Mouse (Mus musculus): ENCODE results near the gene Prr14.
"Not testable (repeated sequence)": the region's sequence is repeated elsewhere in the genome, so short reads cannot be mapped to it uniquely, and the experiment has no call there.

Prr14 gene

DNA sequence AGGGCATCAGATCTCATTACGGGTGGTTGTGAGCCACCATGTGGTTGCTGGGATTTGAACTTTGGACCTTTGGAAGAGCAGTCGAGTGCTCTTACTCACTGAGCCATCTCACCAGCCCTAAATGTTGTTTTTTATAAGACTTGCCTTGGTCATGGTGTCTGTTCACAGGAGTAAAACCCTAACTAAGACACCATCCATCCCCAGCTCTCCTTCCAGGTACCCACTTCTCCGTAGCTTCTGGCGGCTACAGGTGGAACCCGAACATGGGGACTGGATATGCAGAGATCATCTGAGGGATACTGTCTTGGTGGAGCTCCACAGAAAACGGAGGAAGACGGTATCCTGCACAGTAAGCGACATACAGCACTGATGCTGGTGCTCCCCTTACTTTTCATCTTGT, at the start of gene Prr14:
Prr14 (plus strand) TSS at position 301 of the 400 bp plus-strand sequence.
- DNase-seq: not testable (repeated sequence)

DNA sequence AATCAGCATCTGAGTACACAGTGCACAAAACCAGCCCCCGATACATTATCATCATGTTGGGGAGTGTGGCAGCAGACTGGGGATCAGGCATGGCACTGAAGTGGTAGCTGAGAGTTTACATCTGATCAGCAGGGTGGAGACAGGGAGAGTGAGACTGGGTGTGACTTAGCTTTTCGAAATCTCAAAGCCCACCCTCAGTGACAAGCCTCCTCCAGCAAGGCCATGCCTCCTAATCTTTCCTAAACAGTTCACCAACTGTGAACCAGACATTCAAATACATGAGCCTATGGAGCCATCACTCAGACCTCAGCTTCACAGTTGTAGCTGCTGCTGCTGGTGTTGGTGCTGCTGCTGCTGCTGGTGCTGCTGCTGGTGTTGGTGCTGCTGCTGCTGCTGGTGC, 48.0 kb upstream of the Prr14 start:
- DNase-seq: no peak

DNA sequence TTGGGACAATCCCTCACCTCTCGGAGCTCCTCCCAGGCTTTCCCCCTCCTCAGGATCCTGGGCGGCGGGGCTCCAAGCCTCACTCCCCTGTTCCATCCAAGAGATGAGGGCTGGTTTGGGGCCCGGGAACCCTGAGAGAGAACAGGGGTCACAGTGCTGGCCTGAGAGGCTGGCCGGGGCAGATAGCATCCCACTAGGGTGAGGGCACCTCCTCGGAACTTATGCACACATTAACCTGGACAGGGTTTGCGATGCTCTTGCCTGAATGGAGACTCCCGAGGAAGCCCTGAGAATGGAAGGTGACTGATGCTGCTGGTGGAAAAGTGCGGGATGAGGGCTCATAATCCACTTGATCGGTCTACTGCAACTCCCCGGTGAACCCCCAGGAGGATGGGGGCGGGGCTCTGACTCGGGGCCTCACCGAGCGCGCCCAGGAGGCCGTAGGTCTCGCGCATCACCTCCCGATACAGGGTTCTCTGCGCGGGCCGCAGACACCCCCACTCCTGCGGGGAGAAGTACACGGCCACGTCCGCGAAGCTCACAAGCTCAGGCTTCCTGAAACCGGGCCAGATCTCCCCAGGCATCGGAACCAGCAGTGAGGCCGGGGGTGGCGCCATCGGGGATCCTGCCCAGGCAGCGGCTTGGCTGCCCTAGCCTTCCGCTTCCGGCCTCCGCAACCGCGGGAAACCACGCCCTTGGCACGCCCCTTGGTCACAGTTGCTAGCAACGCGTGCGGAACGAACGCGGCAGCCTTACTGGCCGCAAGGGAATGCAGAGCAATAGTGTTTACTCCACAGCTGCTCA, 37.8 kb upstream of the Prr14 start, which contains the start of gene Zfp688:
Zfp688 (minus strand) TSS at position 681 of the 804 bp plus-strand sequence.
- DNase-seq: peak; percentile 93 to 98

DNA sequence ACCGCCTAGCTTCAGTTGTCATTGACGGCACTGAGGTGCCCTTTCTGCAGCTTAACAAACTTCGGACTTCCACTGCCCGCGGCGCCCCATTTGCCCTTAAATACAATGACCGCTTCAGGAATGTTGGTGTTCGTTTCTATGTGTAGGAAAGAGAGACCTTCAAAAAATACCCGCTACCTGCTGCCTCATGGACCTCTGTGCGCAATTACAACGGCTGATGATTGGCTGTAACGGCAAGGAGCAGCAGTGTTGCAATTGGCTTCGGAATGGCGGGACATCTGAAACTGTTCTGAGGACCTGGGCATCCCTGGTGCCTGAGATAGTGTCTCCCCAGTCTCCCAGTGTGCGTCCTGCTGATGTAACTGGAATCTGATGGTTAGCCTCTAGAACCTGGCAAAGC, 37.2 kb upstream of the Prr14 start:
- no peak for DNase-seq

DNA sequence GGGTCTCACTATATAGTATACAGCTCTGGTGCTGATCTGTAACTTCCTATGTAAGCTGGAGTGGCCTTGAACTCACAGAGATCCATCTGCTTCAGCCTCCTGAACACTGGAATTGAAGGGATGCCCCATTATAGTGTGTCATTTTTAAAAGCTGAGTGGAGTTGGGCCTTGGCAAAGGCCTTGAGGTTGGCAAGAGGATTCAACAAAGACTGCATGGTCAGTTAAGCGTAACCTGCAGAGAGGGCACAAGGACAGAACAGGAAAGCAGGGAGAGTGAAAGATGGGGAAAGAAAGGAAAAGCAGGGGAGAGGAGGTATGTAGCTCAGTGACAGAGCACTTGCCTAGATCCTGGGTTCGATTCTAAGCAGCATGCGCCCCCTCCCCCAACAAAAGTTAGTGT, 34.1 kb upstream of the Prr14 start:
- no peak for DNase-seq

DNA sequence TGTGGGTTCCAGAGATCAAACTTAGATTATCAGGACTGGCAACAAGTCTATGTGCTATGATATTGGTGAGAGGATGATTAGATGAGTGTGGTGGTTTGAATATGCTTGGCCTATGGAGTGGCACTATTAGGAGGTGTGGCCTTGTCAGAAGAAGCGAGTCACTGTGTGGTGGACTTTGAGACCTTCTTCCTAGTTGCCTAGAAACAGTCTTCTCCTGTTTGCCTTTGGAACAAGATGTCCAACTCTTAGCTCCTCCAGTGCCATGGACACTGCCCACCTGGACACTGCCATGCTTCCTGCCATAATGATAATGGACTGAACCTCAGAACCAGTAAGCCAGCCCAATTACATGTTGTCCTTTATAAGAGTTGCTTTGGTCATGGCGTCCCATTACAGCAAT, 33.5 kb upstream of the Prr14 start:
- DNase-seq: no peak

DNA sequence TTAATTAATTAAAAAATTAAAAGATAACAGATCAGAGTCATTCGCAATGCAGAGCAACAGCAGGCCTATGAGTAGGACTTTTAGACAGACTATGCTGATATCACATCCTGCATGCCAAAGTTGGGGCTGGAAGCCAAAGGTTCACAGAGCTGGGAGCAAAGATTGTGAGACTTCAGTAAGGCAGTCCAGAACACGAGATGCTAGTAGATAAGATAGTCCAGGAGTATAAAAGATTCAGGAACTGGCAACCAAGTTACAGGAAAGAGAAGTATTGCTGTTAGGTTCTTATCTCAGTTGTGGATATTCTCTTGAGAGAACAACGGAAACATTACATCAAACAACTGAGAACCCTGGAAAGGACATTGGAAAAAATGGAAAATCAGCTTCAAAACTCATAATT, 33.1 kb upstream of the Prr14 start:
- no peak for DNase-seq

DNA sequence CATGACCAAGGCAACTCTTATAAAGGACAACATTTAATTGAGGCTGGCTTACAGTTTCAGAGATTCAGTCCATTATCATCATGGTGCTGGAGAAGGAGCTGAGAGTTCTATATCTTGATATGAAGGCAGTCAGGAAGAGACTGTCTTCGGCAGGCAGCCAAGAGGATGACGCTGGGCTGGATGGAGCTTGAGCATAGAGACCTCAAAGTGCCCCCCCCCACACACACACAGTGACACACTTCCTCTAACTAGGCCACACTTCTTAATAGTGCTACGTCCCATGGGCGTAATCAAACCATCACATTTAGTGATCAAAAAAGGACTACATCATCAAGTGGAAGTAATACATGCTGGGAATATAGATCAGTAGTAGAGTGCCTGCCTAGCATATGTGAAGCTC, 24.2 kb upstream of the Prr14 start:
- DNase-seq: no peak

DNA sequence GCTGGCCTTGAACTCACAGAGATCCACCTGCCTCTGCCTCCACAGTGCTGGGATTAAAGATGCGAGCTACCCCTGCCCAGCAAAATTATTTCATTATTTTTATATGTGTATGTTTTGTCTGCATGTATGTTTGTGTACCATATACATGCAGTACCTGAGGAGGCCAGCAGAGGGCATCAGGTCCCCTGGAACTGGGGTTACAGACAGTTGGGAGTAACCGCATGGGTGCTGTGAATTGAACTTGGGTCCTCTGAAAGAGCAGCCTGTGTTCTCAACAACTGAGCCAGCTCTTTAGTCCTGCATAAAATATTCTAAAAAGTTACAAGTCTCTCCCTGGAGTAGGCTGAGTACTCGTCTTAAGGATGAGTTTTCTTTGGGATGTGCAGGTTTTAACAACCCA, 21.7 kb upstream of the Prr14 start:
- DNase-seq: peak in 1 of 2 experiments; percentile 27

DNA sequence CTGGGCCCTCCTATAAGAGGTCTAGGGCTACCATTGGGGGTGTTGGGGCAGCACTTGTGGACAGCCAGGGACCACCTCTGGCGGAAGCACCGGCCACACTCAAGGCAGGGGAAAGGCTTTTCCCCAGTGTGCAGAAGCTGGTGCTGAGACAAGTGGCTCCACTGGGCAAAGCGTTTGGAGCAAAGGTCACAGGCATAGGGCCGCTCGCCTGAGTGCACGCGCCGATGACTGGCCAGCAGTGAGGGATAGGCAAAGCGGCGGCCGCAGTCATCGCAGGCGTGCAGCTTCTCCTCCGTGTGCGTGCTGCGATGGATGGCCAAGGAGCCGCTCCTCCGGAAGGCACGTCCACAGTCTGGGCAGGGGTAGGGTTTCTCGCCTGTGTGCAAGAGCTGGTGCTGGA, 15.4 kb upstream of the Prr14 start:
- no peak for DNase-seq

DNA sequence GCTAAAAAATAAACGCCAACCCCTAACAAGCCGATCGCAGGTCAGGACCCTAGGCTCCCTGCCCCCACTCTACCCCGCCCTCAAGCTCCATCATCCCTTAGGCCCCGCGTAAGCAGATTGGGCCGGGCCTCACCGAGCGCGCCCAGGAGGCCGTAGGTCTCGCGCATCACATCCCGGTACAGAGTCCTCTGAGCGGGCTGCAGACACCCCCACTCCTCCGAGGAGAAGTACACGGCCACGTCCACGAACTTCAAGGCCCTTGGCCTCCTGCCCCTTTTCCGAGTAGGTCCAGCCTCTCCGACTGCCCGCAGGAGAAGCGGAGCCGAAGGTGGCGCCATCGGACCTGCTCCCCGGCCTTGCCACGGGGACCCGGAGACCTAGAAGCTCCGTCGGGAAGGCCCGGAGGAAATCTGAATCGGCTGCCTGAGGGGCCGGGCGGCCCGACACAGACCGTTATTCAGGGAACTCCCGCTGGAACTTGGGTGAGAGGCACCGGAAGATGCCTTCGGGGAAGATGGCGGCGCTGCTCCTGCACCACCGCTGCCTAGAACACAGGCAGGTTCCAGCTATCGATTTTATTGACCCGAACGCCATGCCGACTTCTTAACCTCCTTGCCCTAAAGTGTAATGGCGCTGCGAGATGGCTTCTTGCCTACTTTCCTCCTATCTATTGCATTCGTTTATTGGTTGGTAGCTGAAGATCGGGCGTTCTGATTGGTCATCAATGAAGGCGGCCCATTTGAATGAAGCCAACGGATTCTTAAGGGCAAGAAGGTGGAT, 10.7 kb upstream of the Prr14 start, which contains the start of gene Zfp689:
Zfp689 (minus strand) TSS at position 638 of the 780 bp plus-strand sequence.
- peak; percentile 79 to 87 for DNase-seq

DNA sequence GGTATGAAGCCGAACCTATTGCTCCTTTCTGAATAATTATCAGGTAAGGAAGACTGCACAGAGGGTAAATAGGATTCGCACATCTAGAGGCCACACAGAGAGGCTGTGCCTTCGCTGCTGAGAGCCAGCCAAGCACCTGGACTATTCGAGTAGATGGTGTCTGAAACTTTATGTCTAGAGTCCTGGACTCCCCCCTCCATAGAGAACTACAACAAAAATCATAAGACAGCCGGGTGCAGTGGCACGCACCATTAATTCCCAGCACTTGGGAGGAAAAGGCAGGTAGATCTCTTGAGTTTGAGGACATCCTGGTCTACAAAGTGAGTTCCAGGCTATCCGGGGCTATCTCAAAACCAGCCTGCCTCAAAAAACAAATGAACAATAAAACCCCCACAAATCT, 9.4 kb upstream of the Prr14 start:
- DNase-seq: no peak

DNA sequence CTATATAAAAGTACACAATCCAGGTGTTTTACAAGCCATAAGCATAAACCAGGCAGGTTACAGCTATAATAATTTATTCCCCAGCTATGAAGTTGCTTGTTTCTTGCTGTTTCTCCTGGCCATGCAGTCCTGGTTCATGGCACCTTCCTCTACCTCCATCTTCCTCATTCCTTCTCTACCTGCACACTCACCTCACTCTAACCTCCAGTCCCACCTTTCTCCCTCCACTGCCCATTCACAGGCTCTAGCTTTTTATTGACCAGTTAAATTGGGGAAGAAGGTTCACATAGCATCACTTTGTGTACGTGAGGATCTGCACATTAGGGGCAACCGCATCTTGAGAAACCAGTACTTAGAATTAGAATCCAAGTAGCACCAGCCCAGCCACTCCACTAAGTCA, 6.4 kb upstream of the Prr14 start:
- DNase-seq: no peak

DNA sequence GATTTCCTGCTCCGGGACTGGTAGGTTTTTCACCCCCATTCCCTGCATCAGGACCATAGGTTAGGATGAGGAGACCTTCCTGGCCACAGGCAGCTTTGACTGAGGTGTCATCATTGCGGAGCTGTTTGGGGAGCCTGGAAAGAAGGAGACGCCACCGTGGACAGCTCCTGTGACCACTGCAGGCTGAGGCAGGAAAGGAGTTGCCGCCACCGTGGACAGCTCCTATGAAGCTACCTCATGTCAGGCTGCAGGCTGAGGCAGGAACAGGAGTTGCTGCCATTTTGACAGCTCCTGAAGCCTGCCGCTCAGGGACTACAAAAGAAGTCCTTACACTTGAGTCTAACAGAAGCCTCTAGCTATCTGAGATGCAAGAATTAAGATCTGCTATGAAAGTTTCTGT, 4.5 kb upstream of the Prr14 start:
- no peak for DNase-seq

DNA sequence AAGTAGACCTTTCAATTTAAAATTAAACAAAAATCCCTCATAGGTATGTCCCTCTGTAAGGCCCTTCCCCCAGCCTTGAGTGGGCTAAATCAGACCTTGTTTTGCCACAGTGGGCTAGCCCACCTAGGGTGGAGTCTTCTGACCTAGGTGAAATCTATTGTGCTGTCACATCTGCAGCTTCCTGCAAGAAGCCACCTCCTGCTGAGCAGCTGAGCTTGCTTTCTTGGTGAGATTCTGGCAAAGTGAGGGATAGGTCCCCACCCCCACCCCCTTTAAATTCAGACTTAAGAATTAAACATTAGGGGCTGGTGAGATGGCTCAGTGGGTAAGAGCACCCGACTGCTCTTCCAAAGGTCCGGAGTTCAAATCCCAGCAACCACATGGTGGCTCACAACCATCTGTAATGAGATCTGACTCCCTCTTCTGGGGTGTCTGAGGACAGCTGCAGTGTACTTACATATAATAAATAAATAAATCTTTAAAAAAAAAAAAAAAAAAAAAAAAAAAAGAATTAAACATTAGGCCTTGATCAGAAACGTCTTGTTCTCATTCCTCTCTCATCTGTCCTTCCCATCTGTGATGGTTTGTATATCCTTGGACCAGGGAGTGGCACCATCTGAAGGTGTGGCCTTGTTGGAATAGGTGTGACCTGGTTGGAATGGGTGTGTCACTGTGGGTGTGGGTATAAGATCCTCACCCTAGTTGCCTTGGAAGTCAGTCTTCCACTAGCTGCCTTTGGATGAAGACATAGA, 864 bp upstream of the Prr14 start:
- DNase-seq: not testable (repeated sequence)

DNA sequence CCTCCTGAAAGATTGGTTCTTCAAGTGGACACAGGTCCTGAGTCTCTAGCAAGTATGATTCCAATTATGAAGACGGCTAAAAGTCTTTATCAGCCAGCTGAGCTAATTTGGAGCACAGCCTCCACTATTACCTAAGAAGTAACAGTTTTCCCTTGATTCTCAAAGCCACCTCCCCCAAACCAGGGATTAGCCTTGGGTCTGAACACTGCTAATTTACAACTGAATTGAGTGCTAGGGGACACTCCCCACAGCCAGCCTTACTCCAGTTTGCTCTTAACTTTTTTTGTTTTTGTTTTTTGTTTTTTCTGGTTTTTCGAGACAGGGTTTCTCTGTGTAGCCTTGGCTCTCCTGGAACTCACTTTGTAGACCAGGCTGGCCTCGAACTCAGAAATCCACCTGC, 5.8 kb downstream of the Prr14 start:
- no peak for DNase-seq

DNA sequence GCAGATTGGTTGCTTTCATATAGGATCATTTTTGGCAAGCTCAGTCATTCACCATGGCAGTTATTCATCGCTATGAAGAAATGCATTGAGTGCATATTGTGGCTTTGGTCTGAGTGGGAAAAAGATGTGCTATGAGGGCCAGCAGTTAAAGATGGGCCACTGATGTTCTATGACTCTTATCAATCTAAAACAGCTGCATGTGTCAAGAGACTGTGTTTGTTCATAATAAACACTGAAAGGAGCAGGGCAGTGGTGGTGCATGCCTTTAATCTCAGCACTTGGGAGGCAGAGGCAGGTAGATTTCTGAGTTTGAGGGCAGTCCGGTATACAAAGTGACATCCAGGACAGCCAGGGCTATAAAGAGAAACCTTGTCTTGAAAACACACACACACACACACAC, 6.3 kb downstream of the Prr14 start:
- not testable (repeated sequence) for DNase-seq

DNA sequence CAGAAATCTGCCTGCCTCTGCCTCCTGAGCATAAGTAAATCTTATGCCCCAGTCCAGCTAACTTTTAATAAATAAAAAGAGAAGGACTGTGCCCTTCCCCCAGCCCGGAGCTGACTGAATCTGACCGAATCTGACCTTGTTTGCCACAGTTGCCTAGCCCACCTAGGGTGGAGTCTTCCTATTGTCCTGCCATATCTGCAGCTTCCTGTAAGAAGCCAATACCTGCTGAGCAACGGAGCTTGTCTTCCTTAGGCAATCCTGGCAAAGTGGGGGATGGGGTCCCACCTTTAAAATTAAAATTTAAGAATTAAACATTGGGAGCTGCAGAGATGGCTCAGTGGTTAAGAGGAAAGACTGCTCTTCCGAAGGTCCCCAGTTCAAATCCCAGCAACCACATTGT, 7.2 kb downstream of the Prr14 start:
- no peak for DNase-seq

DNA sequence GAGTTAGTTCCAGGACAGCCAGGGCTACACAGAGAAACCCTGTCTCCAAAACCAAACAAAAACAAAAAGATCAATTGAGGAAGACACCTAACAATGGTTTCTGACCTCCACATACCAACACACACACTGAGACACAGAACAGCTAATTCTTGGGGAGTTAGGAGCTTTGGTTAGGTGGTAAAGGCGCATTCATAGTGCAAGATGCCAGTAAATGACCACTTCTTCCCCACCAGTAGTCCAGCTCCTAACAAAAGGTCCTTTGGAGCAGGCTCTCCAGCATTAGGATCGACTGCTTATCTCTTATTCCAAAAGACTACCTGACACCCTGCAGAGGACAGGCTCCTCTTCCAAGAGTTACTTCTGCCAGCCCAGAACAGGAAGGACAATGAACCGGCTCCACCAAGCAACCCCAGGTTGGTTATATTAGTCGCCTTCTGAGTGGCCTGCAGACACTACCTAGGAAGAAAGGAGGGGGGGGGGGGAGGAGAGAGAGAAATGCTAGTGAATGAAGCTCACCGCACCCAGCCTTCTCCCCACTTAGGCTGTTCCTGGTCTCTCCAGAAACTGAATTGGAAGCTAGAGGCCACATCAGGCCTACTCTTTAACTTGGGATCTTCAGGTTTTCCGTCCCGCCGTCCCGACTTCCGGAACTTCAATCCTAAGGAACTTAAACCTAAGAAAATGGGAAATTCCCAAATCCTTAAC, 10.8 kb downstream of the Prr14 start:
- peak in 1 of 2 experiments; percentile 21 for DNase-seq

DNA sequence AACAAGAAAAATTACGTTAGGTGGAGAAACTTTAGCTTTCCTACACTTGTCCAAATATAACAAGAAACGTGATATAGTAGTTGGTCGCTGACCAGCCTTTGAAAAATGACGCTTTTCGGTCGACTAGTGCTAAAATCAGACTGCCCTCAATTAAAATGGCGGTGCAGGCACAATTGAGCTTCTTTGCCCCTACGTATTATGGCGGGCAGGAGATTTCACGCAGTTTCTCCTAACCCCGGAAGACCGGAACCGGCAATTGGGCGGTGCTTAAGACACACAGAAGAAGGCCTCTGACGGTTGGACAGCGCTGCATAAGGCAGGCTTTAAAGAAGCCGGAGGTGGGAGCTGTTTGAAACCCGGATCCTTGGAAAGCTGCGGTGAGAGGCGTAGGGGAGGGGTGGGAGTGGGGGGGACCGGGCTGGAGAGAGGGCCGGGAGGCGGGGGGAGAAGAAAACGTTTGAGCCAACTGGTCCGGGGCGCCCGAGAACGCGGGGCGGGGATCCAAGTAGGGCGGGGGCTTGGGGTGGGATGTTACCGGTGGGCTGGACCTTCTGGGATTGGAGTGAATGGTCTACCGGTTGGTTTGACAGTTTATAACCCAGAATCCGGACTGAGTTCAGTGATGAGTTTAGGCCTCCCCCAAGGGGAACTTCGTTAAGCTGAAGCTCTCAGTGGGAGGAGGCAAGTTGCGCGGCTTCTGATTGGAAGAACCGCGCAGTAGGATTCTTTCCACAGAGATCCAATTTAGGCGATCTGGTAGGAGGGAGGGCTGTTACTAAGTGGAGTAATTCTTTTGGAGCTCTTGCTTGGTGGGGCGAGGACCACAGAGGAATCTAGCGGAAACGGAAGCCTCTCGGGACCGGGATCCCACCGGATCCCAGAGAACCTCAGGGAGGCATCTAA, 11.6 kb downstream of the Prr14 start:
- peak; percentile 75 to 79 for DNase-seq

DNA sequence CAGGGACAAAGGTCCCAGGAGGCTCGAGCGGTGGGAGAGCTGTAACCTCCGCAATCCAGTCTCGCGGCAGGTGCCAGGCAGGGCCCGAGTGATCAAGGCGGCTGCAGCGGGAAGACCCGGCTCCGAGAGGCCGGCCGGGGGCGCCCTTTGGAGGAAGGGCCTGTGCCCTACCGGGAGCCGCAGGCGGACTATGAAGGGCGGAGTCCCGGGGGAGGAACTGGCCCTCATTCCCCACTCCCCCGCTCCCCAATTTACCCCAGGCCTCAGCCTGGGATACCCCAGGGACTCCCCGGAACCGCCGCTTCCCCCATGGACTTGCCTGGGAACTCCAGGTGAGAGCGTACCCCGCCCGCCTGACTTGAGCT, 12.2 kb downstream of the Prr14 start:
- peak; percentile 38 to 58 for DNase-seq

DNA sequence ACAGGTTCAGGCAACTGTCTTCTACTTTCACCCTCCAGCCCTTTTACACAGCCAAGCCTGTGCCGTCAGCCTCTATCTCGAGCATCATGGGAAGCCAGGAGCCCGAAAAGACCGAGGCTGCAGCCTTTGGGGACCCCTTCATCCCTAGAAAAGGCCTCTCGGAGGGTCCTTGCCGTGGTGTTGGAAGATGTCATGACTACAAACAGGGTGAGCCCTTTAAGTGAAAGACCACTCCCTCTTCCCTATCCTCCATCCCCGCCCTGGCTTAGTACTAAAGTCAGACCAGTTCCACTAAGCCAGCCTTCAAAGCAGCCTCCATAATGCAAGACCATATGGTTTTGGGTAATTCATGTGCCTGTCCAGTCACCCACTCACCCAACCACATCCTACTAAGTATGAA, 12.6 kb downstream of the Prr14 start:
- DNase-seq: no peak

Data from spleen, adult 18-20 months (tissue).